Mouse (Mus musculus): ENCODE data around the gene Ccin. TPM values are rescaled to one million over a fixed set of nuclear protein-coding genes. Genes with fewer than 3 reads are reported as not detected.

Gene Ccin
- total and polyA plus RNA-seq, 3 experiments, result 0.04 TPM; not detected in 2

GRCm38 (mm10) chr4:44022323-44022722, 39.0 kb downstream of the Ccin start:
- H3K9ac ChIP-seq (ENCODE audit: control insufficient read depth, low read depth, low read length, poor library complexity, severe bottlenecking), result no peak overlapping the region
- no peak overlapping the region for H3K27ac ChIP-seq (ENCODE audit: control insufficient read depth, low read depth, low read length)
- TF ChIP-seq NELFE (IDR thresholded peaks at IDR 0.05; ENCODE audit: low read depth, low read length) (no peak), MEF2A (IDR thresholded peaks at IDR 0.05; ENCODE audit: extremely low read depth, insufficient replicate concordance, low read depth, low read length, poor library complexity, severe bottlenecking) (no peak), MAFK (IDR thresholded peaks at IDR 0.05; ENCODE audit: borderline replicate concordance, low read depth, low read length) (no peak), E2F4 (IDR thresholded peaks at IDR 0.05; ENCODE audit: borderline replicate concordance, low read depth, low read length) (no peak), GATA1 (IDR thresholded peaks at IDR 0.05; ENCODE audit: low read depth, low read length) (no peak), POLR2AphosphoS2 (IDR thresholded peaks at IDR 0.05; ENCODE audit: low read length) (no peak), TCF12 (IDR thresholded peaks at IDR 0.05; ENCODE audit: low read depth, low read length) (no peak), BHLHE40 (IDR thresholded peaks at IDR 0.05; ENCODE audit: borderline replicate concordance, low read depth, low read length) (no peak), MAX (IDR thresholded peaks at IDR 0.05; ENCODE audit: low read length) (no peak), ETS1 (IDR thresholded peaks at IDR 0.05; ENCODE audit: low read depth, low read length) (no peak), KAT2A (conservative IDR thresholded peaks at IDR 0.05; ENCODE audit: low read depth, low read length) (no peak), ZNF384 (IDR thresholded peaks at IDR 0.05; ENCODE audit: low read depth, low read length) (no peak), SMC3 (IDR thresholded peaks at IDR 0.05; ENCODE audit: low read depth, low read length) (no peak), TAL1 (IDR thresholded peaks at IDR 0.05; ENCODE audit: low read length) (no peak), ZMIZ1 (IDR thresholded peaks at IDR 0.05; ENCODE audit: low read depth, low read length) (no peak), TBP (IDR thresholded peaks at IDR 0.05; ENCODE audit: low read depth, low read length) (no peak), USF2 (IDR thresholded peaks at IDR 0.05; ENCODE audit: borderline replicate concordance in 1 of 2, insufficient read depth in 1 of 2, low read depth in 1 of 2, low read length in 2 of 2) (no peak), POLR2AphosphoS5 (IDR thresholded peaks at IDR 0.05; ENCODE audit: borderline replicate concordance, low read depth, low read length) (no peak), CHD1 (IDR thresholded peaks at IDR 0.05; ENCODE audit: low read depth, low read length) (no peak), RCOR1 (IDR thresholded peaks at IDR 0.05; ENCODE audit: low read depth, low read length) (no peak)
- no peaks in the 10 kb centered on the region for H3K27me3 ChIP-seq (ENCODE audit: control insufficient read depth in 1 of 2, insufficient read depth in 2 of 2, low read length in 2 of 2)
- H3K4me1 ChIP-seq (ENCODE audit: control insufficient read depth in 1 of 2, insufficient read depth in 2 of 2, low read length in 2 of 2), result no peaks in the 10 kb centered on the region
- peaks cover 0 to 38% of the 10 kb centered on the region in 2 experiments; a peak in 2 of 4 replicates for H3K36me3 ChIP-seq (ENCODE audit: control insufficient read depth in 1 of 2, insufficient read depth in 2 of 2, low read length in 2 of 2)
- DNase-seq (ENCODE audit: low read depth, low spot score), result no peak
- H3K79me2 ChIP-seq (ENCODE audit: control insufficient read depth, insufficient read depth, low read length, poor library complexity), result peaks cover 39% of the 10 kb centered on the region
- H3K9me3 ChIP-seq (replicated peaks; ENCODE audit: insufficient read depth, low read length), result no peaks in the 10 kb centered on the region
- no peak overlapping the region for H3K4me3 ChIP-seq (ENCODE audit: control insufficient read depth in 1 of 2, insufficient read depth in 1 of 2, low read depth in 2 of 2, low read length in 2 of 2)

GRCm38 (mm10) chr4:44022766-44023165, 39.5 kb downstream of the Ccin start:
- H3K9ac ChIP-seq (ENCODE audit: control insufficient read depth, low read depth, low read length, poor library complexity, severe bottlenecking), result no peak overlapping the region
- H3K27me3 ChIP-seq (ENCODE audit: control insufficient read depth in 1 of 2, insufficient read depth in 2 of 2, low read length in 2 of 2), result no peaks in the 10 kb centered on the region
- H3K4me3 ChIP-seq (ENCODE audit: control insufficient read depth in 1 of 2, insufficient read depth in 1 of 2, low read depth in 2 of 2, low read length in 2 of 2), result no peak overlapping the region
- no peak for TF ChIP-seq NELFE (IDR thresholded peaks at IDR 0.05; ENCODE audit: low read depth, low read length)
- TF ChIP-seq USF1 (IDR thresholded peaks at IDR 0.05; ENCODE audit: low read depth, low read length), result no peak
- TF ChIP-seq ZC3H11A (IDR thresholded peaks at IDR 0.05; ENCODE audit: low read depth, low read length), result no peak
- TF ChIP-seq TCF12 (IDR thresholded peaks at IDR 0.05; ENCODE audit: low read depth, low read length), result no peak
- TF ChIP-seq CHD1 (IDR thresholded peaks at IDR 0.05; ENCODE audit: low read depth, low read length), result no peak
- TF ChIP-seq MYC (IDR thresholded peaks at IDR 0.05; ENCODE audit: low read depth, low read length), result no peak
- H3K9me3 ChIP-seq (replicated peaks; ENCODE audit: insufficient read depth, low read length), result no peaks in the 10 kb centered on the region
- H3K4me1 ChIP-seq (ENCODE audit: control insufficient read depth in 1 of 2, insufficient read depth in 2 of 2, low read length in 2 of 2), result no peaks in the 10 kb centered on the region
- H3K27ac ChIP-seq (ENCODE audit: control insufficient read depth, low read depth, low read length), result no peak overlapping the region
- no peak for DNase-seq (ENCODE audit: low read depth, low spot score)
- peaks cover 0 to 40% of the 10 kb centered on the region in 2 experiments; a peak in 2 of 4 replicates for H3K36me3 ChIP-seq (ENCODE audit: control insufficient read depth in 1 of 2, insufficient read depth in 2 of 2, low read length in 2 of 2)
- H3K79me2 ChIP-seq (ENCODE audit: control insufficient read depth, insufficient read depth, low read length, poor library complexity), result peaks cover 35% of the 10 kb centered on the region
